Mouse (Mus musculus): ENCODE measurements around the gene Cd300a.

Cd300a gene

GRCm38 (mm10) chr11:114866486-114867360 lies 23.1 kb upstream of the Cd300a start:
- no peak for DNase-seq (ENCODE audit: low spot score)

DNA sequence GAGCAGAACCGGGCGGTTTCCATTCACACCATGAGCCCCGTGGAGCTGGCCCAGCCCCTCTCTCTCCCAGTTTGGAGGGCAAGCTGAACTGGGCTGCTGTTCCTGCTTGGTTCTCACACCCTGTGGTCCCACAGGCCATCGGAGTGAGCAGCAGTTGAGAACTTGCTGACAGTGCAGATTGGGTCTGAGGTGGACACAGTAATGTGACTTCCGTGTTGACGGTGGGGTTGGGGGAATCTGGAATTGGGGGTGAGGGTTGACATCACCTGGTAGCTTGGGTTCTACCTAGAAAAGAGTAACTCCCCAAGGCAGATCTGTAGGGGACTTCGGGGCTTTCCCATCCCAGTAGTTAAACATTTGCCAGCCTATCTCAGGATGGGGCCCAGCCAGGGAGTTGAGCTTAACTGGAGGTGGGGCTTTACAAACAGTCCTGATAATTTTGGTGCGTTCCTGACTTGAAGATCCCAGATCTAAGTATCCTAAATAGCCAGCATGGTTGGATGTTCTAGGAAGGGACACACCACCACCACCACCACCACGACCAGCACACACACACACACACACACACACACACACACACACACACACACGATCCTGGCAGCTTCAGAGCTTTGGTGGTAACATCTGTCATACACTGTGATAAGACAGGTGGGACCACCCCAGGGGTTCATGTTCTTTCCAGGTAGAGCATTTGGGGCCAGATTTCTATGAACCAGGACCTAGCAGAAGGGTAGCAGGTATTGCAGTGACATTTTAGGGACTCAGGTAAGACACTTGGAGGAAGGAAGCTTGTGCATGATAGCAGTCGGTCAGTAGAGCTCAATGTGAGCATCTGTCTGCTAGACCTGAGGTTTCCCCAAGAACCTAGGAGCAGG lies 22.2 kb upstream of the Cd300a start:
- no peak for DNase-seq (ENCODE audit: low spot score)

DNA sequence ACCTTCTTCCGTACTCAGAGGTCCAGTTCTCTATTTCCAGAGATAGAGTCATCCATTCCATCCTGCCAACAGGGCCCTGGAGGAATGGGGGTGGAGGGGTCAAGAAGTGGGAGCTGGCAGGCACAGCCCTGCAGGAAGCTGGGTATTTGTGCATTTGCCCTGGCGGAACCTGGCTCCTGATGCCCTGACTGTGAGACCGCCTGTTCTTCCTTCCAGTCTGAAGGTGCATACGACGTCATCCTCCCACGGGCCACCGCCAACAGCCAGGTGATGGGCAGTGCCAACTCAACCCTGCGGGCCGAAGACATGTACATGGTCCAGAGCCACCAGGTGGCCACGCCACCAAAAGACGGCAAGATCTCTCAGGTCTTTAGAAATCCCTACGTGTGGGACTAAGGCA lies 21.6 kb upstream of the Cd300a start:
- DNase-seq (ENCODE audit: low spot score), result no peak

DNA sequence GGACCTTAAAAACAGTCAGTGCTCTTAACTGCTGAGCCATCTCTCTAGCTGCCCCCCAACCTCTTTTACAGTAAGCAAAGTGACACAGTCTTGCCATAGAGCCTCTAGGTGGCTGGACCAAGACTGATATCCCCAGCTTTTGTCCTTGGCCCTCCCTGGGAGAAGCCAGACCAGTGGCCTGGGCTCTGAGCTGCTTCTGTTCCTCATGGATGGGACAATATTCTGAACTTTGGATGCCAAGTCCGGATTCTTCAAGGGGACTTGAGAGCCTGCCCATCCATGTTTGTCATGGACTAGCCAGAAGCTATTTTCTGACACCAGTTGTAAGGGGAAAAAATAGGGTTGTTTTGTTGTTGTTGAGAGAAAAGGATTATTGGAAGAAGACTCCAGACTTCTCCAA lies 20.1 kb upstream of the Cd300a start:
- no peak for DNase-seq (ENCODE audit: low spot score)

GRCm38 (mm10) chr11:114871540-114871939 lies 18.3 kb upstream of the Cd300a start:
- DNase-seq (ENCODE audit: low spot score), result no peak

DNA sequence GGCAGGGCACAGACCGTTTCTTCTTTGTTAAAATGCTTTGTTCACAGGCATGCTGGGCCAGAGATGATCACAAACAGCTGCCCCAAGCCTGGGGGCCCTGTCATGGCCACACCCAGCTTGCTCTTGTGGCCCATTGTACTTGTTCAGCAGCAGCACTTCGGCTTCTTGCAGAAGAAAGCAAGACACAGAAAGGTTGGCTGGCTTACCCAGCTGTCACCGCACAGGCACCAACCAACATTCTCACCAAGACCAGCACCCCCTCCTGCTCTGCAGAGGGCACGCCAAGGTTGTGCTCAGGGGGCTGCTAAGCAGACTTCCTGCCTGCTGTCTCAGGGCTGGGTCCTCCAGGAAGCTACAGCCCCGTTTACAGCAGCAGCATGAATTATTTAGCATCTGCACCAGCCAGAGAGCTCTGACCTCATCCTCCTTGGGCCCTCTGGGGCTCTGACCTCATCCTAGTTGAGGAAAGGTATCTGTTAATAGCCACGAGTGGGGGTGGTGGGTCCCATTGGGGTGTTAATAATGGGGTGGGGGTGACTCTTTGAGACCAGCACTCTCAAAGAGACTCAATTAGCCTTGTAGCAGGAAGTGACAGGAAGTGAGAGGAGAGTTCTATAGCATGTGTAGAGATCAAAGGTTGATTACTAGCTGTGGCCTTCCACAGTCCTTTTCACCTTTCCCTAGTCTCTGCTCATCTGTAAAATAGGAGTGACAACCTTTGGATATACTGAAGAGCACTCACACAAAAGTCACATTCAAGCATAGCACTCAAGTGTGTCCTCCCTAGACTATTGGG lies 16.6 kb upstream of the Cd300a start:
- no peak for DNase-seq (ENCODE audit: low spot score)

GRCm38 (mm10) chr11:114874226-114875145 lies 15.4 kb upstream of the Cd300a start:
- DNase-seq (ENCODE audit: low spot score), result no peak

- DNase-seq (ENCODE audit: low spot score), result no peak
Observed at GRCm38 (mm10) chr11:114875301-114875801, 14.5 kb upstream of the Cd300a start.

GRCm38 (mm10) chr11:114876176-114876575 lies 13.7 kb upstream of the Cd300a start:
- no peak for DNase-seq (ENCODE audit: low spot score)

DNA sequence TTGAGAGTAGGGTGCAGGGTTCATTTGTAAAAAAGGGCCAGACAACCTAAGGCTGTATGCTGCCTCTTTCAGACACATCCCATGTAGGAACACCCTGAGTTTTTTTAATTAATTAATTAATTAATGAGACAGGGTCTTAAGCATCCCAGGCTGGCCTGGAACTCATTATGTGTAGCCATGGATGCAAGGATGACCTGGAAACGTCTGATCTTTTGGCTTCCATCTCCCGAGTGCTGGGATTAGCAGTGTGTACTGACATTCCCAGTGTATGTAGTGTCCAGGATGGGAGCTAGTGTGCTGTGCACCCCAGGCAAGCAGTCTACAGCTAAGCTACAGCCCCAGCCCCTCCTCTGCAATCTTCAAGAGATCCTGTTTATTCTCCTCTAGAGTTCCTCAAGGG lies 13.2 kb upstream of the Cd300a start:
- DNase-seq (ENCODE audit: low spot score), result no peak

DNA sequence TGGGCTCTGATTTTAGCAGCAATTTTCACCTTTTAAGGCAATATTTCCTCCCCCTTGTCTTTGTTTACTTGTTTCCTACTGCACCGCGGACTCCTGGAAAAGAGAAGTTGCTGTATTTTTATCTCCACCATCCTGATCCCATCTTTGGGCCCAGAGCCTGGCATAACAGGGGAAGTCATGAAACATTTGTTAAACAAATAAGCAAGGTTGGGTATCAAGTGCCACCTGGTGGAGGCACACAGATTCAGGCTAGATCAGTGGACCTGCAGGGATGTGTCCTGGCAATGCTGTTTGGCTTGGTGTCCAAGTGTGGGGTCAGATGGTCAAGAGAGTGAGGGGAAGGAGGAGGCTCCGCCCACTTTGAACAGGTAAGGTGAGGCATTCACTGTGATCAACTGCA lies 12.7 kb upstream of the Cd300a start:
- no peak for DNase-seq (ENCODE audit: low spot score)

DNA sequence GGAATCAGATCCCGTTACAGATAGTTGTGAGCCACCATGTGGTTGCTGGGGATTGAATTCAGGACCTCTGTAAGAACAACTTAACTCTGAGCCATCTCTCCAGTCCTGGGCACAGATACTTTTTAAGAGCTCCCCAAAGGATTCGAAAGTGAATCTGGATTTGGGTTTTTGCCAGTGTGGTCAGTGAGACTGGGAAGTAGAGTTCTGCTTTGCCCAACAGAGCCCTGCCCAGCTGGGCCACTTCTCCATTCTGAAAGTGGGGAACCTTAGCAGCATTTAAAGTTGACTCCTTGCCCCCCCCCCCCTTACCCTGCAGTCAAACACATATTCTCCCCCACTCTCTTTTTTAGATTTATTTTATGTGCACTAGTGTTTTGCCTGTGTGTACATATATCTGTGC lies 10.2 kb upstream of the Cd300a start:
- no peak for DNase-seq (ENCODE audit: low spot score)

GRCm38 (mm10) chr11:114880185-114880584 lies 9.7 kb upstream of the Cd300a start:
- no peak for DNase-seq (ENCODE audit: low spot score)

- DNase-seq (ENCODE audit: low spot score), result no peak
Observed at GRCm38 (mm10) chr11:114880589-114880988, 9.3 kb upstream of the Cd300a start.

- no peak for DNase-seq (ENCODE audit: low spot score)
Observed at GRCm38 (mm10) chr11:114883251-114883789, 6.5 kb upstream of the Cd300a start.

DNA sequence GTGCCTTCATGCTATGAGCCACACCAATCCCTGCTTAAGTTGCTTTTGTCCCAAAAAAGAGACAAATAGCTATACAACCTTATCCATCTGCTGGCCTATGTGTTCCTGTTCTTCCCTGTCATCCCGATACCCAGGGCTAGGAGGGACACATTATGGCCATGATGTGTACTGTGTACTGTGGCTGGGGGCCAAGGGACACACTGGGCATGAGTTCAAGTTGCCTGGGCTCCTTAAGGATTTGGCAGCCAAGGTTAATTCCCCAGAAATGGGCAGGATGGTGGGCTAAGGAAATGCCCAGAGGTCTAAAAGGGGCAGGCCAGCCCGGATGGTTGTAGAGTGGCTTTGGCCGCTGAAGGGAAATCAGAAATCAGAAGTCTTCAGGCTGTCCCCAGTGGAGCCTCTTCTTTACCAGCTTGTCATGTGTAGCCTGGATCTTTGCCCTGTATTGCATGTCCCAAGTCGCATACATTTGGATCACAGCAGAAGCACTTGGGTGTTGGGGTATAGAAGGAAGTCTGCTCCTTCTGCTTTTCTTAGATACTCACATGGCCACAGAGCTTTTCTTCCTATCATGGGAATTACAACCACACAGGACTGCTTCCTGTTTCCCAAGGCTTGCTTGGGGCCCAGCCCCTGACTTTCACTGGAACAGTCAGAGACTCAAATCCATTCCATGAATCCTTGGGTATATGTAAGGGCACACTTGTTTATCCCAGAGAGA lies 5.3 kb upstream of the Cd300a start:
- no peak for DNase-seq (ENCODE audit: low spot score)

- DNase-seq (ENCODE audit: low spot score), result no peak
Observed at GRCm38 (mm10) chr11:114890542-114890941, 701 bp downstream of the Cd300a start.

GRCm38 (mm10) chr11:114896085-114896484 lies 6.2 kb downstream of the Cd300a start:
- no peak for DNase-seq (ENCODE audit: low spot score)

- DNase-seq (ENCODE audit: low spot score), result no peak
Observed at GRCm38 (mm10) chr11:114898026-114898425, 8.2 kb downstream of the Cd300a start.

DNA sequence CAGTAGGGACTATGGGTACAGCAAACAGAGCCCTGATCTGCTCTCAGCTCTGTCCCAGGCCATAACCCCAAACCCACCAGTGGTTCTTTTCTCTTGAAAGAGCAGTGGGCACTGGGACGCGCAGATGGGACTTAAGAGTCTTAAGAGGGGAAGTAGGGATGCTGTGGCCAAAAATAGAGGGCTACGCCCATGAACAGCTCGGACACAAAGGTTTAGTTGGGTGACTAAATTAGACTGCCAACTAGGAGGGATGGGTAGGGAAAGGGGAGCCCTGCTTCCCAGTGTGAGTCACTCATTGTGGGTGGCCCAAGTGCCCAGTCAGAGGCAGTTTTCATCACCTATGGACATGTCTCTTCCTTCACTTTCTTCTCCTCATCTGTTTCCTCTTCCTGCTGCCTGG lies 13.4 kb downstream of the Cd300a start:
- DNase-seq (ENCODE audit: low spot score), result no peak

Data from MN1 (cell line).